Mouse (Mus musculus) activated CD4-positive, CD25-positive, alpha-beta regulatory T cell, adult 4 months (primary cell): ENCODE data around the gene Nlrp6. TPM values are rescaled to one million over a fixed set of nuclear protein-coding genes. Genes with fewer than 3 reads are reported as not detected.
"Not testable (repeated sequence)": the region's sequence is repeated elsewhere in the genome, so short reads cannot be mapped to it uniquely, and the experiment has no call there.

Experiments
- ATAC-seq: one replicate; pipeline ENCODE4 v1.8.0; 2017
- polyA plus RNA-seq, 2 experiments: library from polyadenylated mRNA; unstranded; fragments of 100-300 nt; shearing (Covaris generic); gene quantifications; one replicate each; pipeline ENCODE4 v1.2.1; 2017

Gene Nlrp6
- polyA plus RNA-seq, 2 experiments from 2014 or later: not detected

DNA sequence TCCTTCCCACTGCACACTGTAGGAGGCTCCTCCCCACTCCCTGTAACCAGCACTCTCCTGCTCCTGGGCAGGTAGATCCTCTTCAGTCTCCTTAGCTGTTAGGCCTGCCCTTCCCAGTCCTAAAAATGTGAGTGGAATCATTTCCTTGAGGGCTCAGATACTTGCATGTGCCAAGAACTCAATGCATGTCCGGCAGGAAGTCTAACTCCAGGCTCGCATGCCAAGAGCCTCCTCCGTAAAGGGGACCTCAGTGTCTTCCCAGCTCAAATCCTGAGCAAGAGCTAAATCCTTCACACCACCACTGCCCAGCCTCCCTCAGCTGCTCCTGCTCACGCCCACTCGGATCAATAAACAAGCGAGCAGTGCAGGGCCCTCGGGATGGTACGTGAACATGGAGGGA lies 30.3 kb downstream of the Nlrp6 start:
- ATAC-seq: no peak

DNA sequence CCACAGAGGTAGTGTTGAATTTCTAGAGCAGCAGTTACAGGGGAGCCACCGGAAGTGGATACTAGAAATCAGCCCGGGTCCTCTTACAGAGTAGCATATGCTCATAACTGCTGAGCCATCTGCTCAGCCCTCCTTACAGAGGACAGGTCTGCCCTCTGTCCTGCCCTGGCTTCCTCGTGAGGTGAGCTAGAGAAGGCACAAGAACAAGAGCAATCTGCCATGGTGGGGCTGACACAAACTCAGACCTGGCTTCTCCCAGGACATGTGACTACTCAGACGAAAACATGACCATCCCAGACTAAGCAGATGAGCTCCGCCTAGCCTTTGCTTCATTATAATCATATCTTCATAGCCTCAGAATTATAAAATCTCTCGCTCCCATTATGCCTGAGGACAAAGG lies 31.1 kb downstream of the Nlrp6 start:
- ATAC-seq: no peak

GRCm38 (mm10) chr7:140952441-140952840 lies 31.7 kb downstream of the Nlrp6 start:
- ATAC-seq: no peak

DNA sequence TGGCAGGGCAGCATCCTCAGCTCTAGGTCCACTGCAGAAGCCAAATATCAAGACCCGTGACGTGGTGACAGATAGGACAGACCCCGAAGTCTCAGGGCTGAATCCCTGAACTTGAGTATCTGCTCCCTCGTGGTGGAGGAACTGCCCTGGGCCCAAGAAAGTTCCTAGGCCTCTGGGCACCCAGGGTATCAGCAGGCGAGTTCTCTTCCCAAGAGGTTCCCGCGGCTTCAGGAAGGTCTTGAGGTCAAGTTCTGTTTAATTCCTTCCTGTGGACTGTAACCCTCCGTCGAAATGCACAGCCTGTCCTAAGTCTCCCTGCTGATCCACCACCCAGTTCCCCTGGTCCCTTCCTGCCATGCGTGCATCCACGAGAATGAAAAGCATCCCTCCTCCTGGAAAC lies 32.4 kb downstream of the Nlrp6 start:
- ATAC-seq: no peak

DNA sequence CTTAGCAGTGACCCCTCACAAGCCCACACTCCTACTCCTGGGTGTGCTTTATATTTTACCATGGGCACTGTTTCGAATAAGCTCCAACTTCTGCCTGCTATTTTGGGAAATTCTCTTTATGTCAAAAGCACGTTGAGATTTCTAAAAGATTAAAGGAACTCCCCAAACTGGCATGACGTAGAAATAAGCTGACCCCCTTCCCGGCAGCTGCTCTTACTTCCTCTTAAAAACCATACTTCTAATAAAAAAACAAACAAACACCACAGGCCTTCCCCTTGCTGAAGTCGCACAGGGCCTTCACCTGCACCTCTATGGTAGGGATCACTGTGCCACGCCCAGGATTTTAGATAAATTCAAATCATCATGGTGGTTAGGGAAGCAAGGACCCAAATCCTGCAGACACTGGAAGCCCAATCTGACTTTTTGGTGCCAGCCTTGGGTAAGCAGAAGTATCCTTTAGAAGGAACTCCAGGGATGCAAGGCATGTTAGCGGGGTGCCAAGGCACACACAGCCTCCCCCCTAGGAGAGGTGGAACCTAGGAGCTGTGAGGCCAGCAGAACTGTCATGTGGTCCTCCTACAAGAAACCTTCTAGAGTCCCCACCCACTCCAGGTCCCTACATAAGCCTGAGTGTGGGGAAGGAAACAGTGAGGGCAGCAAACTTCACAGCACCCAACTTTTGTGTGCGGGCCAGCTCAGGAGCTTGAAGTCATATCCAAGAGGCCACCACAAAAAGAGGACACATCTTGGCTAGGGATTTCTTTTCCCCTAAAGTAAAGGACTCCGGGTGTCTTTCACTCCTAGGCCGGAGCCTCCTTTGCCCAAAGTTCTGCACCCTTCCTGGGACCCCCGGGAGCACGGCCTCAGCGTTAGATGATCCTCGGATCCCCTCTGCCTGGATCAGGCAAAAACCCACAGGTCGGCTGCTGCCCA lies 33.4 kb downstream of the Nlrp6 start:
- no peak for ATAC-seq

DNA sequence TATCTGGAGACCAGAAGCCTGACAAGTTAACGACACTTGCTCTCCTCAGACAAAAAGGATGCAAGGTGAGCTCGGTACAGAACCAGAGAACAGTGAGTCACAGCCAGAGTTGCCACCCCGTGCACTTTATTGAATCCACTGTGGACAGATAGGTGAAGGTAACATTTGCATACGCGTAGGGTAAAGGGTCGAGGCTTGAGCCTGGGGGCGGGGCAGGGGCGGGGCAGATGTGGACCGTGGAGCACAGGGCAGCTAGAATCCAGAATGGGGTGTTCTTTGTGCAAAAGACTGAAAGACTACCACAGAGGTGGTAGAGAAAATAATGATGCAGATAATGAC lies 34.0 kb downstream of the Nlrp6 start:
- peak; percentile 21 for ATAC-seq

GRCm38 (mm10) chr7:140955342-140955741 lies 34.6 kb downstream of the Nlrp6 start:
- peak; percentile 21 for ATAC-seq

- ATAC-seq: no peak
These were observed 35.3 kb downstream of the Nlrp6 start, which contains the start of the genes Gm45717 and Ifitm2 for GRCm38 (mm10) chr7:140955758-140956555. Gene Gm45717 (minus strand): TSS chr7:140955937. Gene Ifitm2 (minus strand): TSS chr7:140955987.

DNA sequence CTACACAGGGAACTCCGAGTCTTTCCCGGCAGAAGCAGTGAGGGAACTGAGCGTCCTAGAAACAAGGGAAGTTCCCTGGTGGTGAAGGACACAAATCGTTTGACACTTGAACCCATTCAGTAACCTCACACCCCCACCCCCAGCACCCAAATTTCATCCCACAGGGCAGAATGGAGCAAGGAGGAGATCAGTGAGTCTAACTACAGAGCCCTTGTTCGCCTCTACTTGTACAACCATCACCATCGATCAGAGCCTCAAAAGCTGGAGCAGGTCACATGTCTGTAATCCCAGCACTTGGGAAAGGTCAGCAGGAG lies 35.8 kb downstream of the Nlrp6 start:
- no peak for ATAC-seq

DNA sequence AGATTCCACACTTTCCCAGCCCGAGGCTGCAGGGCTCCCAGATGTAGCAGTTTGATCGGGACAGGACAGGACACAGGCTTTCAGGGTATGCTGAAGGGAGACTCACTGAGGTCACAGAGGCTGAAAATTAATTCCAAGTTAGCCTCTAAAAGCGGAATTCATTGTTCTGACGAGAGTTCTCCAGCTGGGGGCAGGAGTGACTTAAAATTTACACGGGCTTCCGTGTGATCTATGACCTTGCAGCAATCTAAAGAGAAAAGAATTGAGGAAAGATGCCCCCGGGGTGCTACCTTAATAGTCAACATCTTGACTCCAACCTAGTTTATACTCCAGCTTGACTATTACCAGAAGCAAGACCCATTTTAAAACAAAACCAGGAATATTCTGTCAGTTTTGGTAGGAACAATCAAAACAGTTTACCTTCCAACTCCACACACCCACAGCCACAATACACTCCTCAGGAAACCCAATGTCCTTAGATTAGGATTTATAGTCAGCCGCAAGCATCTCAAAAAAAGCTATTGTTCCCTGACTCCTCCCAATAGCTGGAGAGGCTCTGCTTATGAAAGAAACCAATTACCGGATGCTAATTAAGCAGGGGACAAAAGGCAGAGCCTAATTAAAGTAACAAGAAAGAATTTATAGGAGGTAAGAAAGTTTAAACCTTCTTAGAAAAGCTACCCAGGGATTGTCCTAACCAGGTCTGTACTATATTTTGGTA lies 38.6 kb downstream of the Nlrp6 start:
- ATAC-seq: peak; percentile 59

GRCm38 (mm10) chr7:140960026-140960425 lies 39.3 kb downstream of the Nlrp6 start:
- ATAC-seq: no peak

DNA sequence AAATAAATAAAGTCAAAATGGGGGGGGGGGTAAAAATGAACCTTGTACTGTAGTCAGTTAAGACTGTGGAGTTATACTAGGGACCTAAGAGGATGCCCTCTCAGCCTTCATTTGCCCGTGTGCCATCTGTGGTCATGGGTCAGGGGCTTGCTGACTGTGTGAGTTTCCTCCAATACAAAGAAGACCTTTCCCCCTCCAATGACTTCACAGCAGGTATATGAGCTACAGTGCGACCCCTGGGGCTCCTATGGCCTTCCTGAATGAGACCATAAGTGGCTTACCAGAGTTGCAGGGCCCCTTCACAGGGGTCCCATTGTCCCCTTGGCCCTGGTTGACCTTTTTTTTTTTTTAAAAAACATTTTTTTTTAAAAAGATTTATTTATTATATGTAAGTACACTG lies 40.7 kb downstream of the Nlrp6 start:
- ATAC-seq: no peak

DNA sequence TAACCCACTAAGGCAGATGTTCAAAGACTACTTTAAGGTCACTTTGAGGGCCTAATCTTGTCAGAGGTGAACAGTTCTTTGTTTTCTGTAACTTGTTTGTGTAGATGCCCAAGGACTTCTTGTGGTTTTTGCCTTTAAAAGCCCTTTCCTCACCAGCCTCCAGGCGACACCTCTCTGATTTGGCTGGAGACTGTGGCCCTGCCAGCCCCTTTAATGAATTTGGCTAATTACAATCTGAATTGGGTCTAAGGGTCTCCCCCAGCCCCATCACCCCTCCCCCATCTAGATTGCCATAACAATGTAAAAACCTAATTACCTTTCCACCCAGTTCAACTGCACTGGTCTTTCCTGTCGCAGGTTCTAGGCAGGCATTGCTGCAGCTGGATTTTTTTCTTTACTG lies 42.0 kb downstream of the Nlrp6 start:
- ATAC-seq: no peak

DNA sequence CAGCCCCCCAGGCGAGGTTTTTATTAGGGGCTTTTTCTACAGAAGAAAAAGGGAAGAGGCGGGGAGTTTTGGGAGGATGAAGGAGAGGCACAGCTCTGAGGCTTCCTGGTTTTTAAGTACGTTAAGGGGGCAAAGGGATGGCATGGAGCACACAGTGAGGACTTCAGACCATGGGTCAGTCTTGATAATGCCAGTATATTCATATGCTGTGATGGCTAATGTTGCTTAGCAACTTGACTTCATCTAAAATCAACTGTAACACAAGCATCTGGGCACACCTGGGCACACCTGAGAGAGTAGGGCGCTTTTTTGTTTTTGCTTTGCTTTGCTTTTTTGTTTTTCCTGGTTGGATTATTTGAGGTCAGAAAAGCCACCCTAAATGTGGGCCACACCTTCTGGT lies 46.2 kb downstream of the Nlrp6 start, which contains the start of gene Ifitm1:
Gene Ifitm1 (plus strand): TSS at position 301 of the 400 bp plus-strand sequence.
- ATAC-seq: no peak

DNA sequence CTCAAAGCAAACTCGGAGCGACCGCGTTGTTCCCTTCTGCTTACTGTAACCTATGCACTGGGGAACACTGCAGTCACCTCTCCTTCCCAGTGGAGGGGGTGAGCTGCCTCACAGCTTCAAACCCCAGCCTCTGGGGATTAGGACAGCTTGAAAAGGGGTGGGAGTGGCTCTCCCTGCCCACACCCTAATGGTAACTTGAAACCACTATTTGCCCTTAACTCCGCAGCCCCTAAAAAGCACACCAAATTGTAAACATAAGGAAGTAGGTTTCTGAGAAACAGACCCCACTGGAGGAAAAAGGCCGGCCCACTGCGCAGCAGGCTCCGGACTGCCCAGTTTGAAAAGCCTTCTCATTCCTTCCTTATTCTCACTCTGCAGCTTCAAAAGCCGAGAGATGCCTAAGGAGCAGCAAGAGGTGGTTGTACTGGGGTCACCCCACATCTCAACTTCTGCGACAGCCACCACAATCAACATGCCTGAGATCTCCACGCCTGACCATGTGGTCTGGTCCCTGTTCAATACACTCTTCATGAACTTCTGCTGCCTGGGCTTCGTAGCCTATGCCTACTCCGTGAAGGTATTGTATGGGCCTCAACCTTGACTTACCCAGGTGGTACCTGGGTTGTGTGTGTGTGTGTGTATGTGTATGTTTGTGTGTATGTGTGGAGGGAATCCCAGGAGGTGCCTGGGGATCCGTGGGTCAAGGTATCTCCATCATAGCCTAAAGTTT lies 47.3 kb downstream of the Nlrp6 start:
- ATAC-seq: no peak

DNA sequence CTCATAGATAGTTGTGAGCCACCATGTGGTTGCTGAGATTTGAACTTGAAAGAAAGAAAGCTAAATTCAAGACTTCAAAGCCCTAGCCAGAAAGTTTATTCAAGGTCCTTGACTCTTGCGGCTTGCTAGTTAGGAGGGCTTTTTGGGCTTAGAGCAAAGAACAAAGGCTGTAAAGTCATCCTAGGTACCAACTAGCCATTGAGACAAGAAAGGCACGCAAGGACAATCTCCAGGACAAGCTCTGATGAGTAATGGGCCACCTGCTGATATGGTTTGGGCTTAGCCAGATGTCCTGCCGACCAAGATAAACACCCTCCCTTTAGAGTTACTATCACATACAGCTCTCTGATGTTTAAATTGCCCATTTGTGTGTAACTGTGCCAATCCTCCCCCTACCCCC lies 48.0 kb downstream of the Nlrp6 start:
- not testable (repeated sequence) for ATAC-seq

DNA sequence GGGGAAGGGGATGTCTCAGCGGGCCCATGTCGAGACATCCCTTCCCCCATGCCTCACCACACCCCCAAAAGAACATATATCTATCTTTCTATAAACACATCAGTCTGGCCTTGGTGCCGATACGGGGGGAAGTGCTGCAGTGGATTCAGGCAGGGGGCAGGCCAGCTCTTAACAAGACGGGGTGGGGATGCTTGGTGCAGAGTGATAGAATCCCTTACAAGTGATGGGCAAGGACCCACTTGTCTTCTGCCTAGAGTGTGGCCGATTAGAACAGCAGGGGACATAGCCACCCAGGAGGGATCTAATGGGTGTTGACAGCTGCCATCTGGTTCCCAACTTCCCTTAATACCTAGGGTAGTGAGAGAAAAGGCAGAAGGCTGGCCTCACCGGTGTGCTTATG lies 50.2 kb downstream of the Nlrp6 start:
- no peak for ATAC-seq

DNA sequence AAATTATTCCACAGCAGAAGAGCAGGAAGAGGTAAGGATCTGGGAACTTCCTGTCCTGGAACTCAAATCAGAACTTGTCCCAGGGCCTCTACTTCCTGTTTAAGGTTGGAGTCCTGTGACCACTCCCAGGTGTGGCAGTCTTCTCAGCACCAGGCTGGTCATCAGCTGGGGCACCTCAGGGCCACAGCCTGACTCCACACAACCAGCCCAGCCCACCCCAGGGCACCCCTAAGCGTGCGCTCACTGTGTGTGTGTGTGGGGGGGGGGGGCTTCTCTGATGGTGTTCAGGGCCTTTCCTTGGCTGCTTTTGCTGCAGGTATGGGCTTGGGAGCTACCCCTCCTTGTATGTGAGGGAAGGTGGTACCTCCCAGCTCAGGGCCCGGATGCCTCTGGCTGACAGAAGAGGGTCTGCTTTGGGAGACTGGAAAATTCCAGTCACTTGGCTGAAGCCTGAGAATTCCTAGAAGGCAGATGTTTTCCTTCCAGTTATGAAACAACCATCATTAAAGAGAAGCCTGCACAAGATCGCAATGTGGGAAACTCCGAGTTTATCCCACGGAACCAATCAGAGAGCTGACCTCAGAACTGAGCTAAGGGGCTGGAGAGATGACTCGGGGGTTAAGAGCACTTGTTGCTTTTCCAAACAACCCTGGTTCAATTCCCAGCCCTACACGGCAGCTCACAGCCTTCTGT lies 50.9 kb downstream of the Nlrp6 start:
- ATAC-seq: no peak

GRCm38 (mm10) chr7:140973396-140974165 lies 52.9 kb downstream of the Nlrp6 start:
- no peak for ATAC-seq

- ATAC-seq: no peak
These were observed 54.2 kb downstream of the Nlrp6 start for GRCm38 (mm10) chr7:140974940-140975339.

- no peak for ATAC-seq
These were observed 54.8 kb downstream of the Nlrp6 start for GRCm38 (mm10) chr7:140975465-140975864.
